Mouse (Mus musculus) adrenal gland, adult 2 months (tissue): ENCODE measurements around the gene Vmn2r54. TPM values are rescaled to one million over a fixed set of nuclear protein-coding genes. Genes with fewer than 3 reads are reported as not detected.
"Not testable (repeated sequence)": the region's sequence is repeated elsewhere in the genome, so short reads cannot be mapped to it uniquely, and the experiment has no call there.

Experiments
- DNase-seq: peaks from one replicate; pipeline ENCODE4 v3.0.0; 2021
- long read RNA-seq: library from polyadenylated mRNA; stranded (forward); transcript quantifications from one replicate; pipeline ENCODE4 v2.0.0, GENCODE M21; 2021
- polyA plus RNA-seq: library from polyadenylated mRNA; depleted of rRNA; stranded (reverse); fragments of >200 nt; gene quantifications from 2 replicates; pipeline ENCODE4 v1.2.3, GENCODE M21; 2012; rRNA removed
- total RNA-seq, 2 experiments: library from RNA; stranded (reverse); gene quantifications; 2 replicates each; pipeline ENCODE4 v1.2.3; 2021

The Vmn2r54 gene
- total RNA-seq = not detected
- polyA plus RNA-seq = 0.07 TPM in 1 of 2 replicates, not detected in the other
- long read RNA-seq = 0 reads

DNA sequence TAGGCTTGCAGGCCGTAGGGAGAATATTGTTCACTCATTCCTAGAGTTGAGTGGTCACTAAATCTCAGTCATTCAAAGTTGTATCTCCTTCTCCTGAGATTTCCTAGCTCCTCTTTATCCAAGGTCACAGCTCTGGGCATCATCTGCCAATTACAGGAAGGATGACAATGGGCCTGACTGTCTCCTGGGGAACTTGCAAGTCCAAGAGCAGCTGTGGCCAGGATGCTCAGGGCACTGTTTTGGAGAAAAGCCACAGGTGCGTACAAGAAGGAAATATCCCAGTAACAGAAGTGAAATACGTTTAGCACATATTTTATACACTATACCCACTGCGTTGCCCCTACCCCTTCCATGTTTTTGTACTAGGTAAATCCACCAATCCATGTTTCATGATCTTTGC, at the start of gene Vmn2r54:
TSS of gene Vmn2r54 (minus strand) at position 101 of the 400 bp plus-strand sequence.
- DNase-seq = not testable (repeated sequence)

DNA sequence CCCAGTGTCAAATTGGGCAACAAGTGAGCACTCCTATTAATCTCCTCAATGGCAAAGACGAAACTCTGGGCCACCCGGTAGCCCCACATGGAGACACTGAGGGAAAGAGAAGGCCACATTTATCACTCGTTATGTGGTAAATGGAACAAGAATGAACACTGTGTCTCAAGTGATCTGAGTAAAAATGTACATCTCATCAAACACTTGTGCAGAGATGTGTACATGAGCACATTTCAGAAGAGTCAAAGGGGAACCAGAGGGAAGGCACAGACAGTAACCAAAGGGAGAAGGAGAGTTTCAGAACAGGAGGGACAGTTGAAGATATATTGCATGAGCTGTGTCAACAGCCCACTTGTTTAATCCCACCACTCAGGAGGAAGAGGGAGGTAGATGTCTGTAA, 44.8 kb upstream of the Vmn2r54 start, which contains the start of gene Vmn2r55:
TSS of gene Vmn2r55 (minus strand) at position 101 of the 400 bp plus-strand sequence.
- not testable (repeated sequence) for DNase-seq

DNA sequence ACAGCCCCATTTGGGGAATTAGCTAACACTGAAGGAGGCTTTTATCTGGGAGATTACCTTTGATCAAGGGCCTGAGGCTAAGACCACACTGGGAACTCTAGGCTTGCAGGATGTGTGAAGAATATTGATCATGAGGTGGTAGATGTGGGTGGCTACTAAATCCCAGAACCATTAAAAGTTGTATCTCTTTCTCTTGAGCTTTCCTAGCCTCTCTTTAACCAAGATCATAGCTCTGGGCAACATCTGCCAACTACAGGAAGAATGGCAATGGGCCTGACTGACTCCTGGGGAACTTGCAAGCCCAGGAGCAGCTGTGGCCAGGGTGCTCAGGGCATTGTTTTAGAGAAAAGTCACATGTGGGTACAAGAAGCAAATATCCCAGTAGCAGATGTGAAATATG, 31.4 kb downstream of the Vmn2r54 start, which contains the start of gene Vmn2r53:
TSS of gene Vmn2r53 (minus strand) at position 101 of the 400 bp plus-strand sequence.
- no peak for DNase-seq

Other genes with a start within 250 kb of the Vmn2r54 start
- gene Zfp551, start 217.6 kb downstream of the Vmn2r54 start, total RNA-seq = 1 to 10 TPM; 3.7 to 6.0 TPM
- 0.38 and 0.52 TPM in 2 replicates for gene Zfp551, start 217.6 kb downstream of the Vmn2r54 start, polyA plus RNA-seq
- 1 to 10 TPM; 7.7 to 9.6 TPM for gene Zfp606, start 162.0 kb downstream of the Vmn2r54 start, total RNA-seq
- 4.0 and 4.4 TPM in 2 replicates for gene Zfp606, start 162.0 kb downstream of the Vmn2r54 start, polyA plus RNA-seq
- not detected for gene 2900092C05Rik, start 127.8 kb downstream of the Vmn2r54 start, total RNA-seq
- not detected in 2 replicates for gene 2900092C05Rik, start 127.8 kb downstream of the Vmn2r54 start, polyA plus RNA-seq
- under 1 TPM; under 0.01 to 0.03 TPM for gene Vmn2r53, start 31.5 kb downstream of the Vmn2r54 start, total RNA-seq
- not detected in 2 replicates for gene Vmn2r53, start 31.5 kb downstream of the Vmn2r54 start, polyA plus RNA-seq
- not detected for gene Vmn2r55, start 44.7 kb upstream of the Vmn2r54 start, total RNA-seq
- gene Vmn2r55, start 44.7 kb upstream of the Vmn2r54 start, polyA plus RNA-seq = not detected in 2 replicates
- not detected for gene Vmn2r56, start 94.7 kb upstream of the Vmn2r54 start, total RNA-seq
- not detected in 2 replicates for gene Vmn2r56, start 94.7 kb upstream of the Vmn2r54 start, polyA plus RNA-seq
- 1 to 10 TPM; 3.8 TPM for gene Zscan18, start 163.3 kb upstream of the Vmn2r54 start, total RNA-seq
- 1.4 and 2.3 TPM in 2 replicates for gene Zscan18, start 163.3 kb upstream of the Vmn2r54 start, polyA plus RNA-seq
- 1 to 10 TPM; 9.6 to 9.9 TPM for gene Zfp329, start 178.5 kb upstream of the Vmn2r54 start, total RNA-seq
- 0.28 TPM in 2 replicates for gene Zfp329, start 178.5 kb upstream of the Vmn2r54 start, polyA plus RNA-seq
- 10 to 100 TPM; 19.6 to 24.4 TPM for gene Zfp110, start 194.4 kb upstream of the Vmn2r54 start, total RNA-seq
- 5.6 and 7.1 TPM in 2 replicates for gene Zfp110, start 194.4 kb upstream of the Vmn2r54 start, polyA plus RNA-seq
- gene Zfp128, start 240.9 kb upstream of the Vmn2r54 start, total RNA-seq = 1 to 10 TPM; 2.9 to 3.7 TPM
- gene Zfp128, start 240.9 kb upstream of the Vmn2r54 start, polyA plus RNA-seq = 0.28 and 0.43 TPM in 2 replicates